Mouse (Mus musculus) forebrain, embryonic 13.5 days (tissue): ENCODE measurements at regions not wholly inside any gene's neighbourhood (a gene's known extent, or its start where the extent isn't known, plus 50 kb on each side); places are given as distances from the start of the nearest gene placed in this dataset.

Experiments used
- ATAC-seq: fragments of 200-750 bp; cut with Nextera tagmentation; 2 replicates; pipeline ENCODE4 v1.8.0; 2017
- H3K27ac ChIP-seq: fragments of 300-500 bp; sonication (generic); 2 replicates; pipeline ENCODE4 v1.5.1; 2015; ENCODE audit warnings: inconsistent platforms, mild to moderate bottlenecking, moderate library complexity
- H3K27me3 ChIP-seq: fragments of 300-500 bp; sonication (generic); 2 replicates; pipeline ENCODE4 v1.6.1; 2015; ENCODE audit warnings: mild to moderate bottlenecking, inconsistent platforms
- H3K36me3 ChIP-seq: fragments of 300-500 bp; sonication (generic); 2 replicates; pipeline ENCODE4 v1.6.1; 2015; ENCODE audit warnings: mild to moderate bottlenecking, inconsistent platforms; ENCODE audit not compliant: poor library complexity, severe bottlenecking
- H3K4me1 ChIP-seq: fragments of 300-500 bp; sonication (generic); 2 replicates; pipeline ENCODE4 v1.6.1; 2015; ENCODE audit warnings: inconsistent platforms
- H3K4me2 ChIP-seq: fragments of 300-500 bp; sonication (generic); 2 replicates; pipeline ENCODE4 v1.6.1; 2015; ENCODE audit warnings: inconsistent platforms, mild to moderate bottlenecking, moderate library complexity
- H3K4me3 ChIP-seq: fragments of 300-500 bp; sonication (generic); 2 replicates; pipeline ENCODE4 v1.5.1; 2015; ENCODE audit warnings: mild to moderate bottlenecking, inconsistent platforms
- H3K9ac ChIP-seq: fragments of 300-500 bp; sonication (generic); 2 replicates; pipeline ENCODE4 v1.6.1; 2015; ENCODE audit warnings: mild to moderate bottlenecking, inconsistent platforms
- H3K9me3 ChIP-seq: fragments of 300-500 bp; sonication (generic); replicated peaks from 2 replicates; pipeline ENCODE4 v1.6.1; 2016; ENCODE audit warnings: inconsistent platforms
- WGBS: fragments of 180-500 bp; shearing (Covaris S2); methylation state at CpG from one replicate; pipeline ENCODE4 v1.1.7; 2015; 5-methylcytosine and 5-hydroxymethylcytosine counted together

- ATAC-seq: no peak
- 84% methylated on average over 4 of the region's 4 CpGs for WGBS
- Histone ChIP-seq H3K4me1 (0 out of 2 replicates have a peak, but pooled peaks cover 6% of the 10 kb centered on the region), H3K27ac (no peak overlapping the region), H3K4me3 (no peak overlapping the region), H3K4me2 (no peak overlapping the region), H3K9me3 (no peaks in the 10 kb centered on the region), H3K27me3 (no peaks in the 10 kb centered on the region), H3K36me3 (no peaks in the 10 kb centered on the region), H3K9ac (no peak overlapping the region)
These were observed 163.4 kb upstream of the Kbtbd8 start for GRCm38 (mm10) chr6:94953658-94954057.

- Histone ChIP-seq H3K4me3 (no peak overlapping the region), H3K4me2 (no peak overlapping the region), H3K36me3 (no peaks in the 10 kb centered on the region), H3K9ac (no peak overlapping the region), H3K4me1 (no peaks in the 10 kb centered on the region), H3K9me3 (no peaks in the 10 kb centered on the region), H3K27ac (no peak overlapping the region), H3K27me3 (no peaks in the 10 kb centered on the region)
- WGBS: 39% methylated on average over 7 of the region's 7 CpGs
- no peak for ATAC-seq
These were observed 164.9 kb upstream of the Kbtbd8 start for GRCm38 (mm10) chr6:94951971-94952768.

- Histone ChIP-seq H3K36me3 (no peaks in the 10 kb centered on the region), H3K4me1 (no peaks in the 10 kb centered on the region), H3K4me2 (no peak overlapping the region), H3K9ac (no peak overlapping the region), H3K27ac (no peak overlapping the region), H3K4me3 (no peak overlapping the region), H3K9me3 (no peaks in the 10 kb centered on the region), H3K27me3 (no peaks in the 10 kb centered on the region)
- no peak for ATAC-seq
- WGBS: 86% methylated on average over 5 of the region's 5 CpGs
These were observed 166.1 kb upstream of the Kbtbd8 start for GRCm38 (mm10) chr6:94950944-94951343.

GRCm38 (mm10) chr6:94950319-94950718, 166.7 kb upstream of the Kbtbd8 start:
- H3K36me3 ChIP-seq: no peaks in the 10 kb centered on the region
- no peak overlapping the region for H3K9ac ChIP-seq
- no peaks in the 10 kb centered on the region for H3K27me3 ChIP-seq
- H3K4me2 ChIP-seq: no peak overlapping the region
- H3K4me1 ChIP-seq: no peaks in the 10 kb centered on the region
- H3K27ac ChIP-seq: no peak overlapping the region
- no peak for ATAC-seq
- no peaks in the 10 kb centered on the region for H3K9me3 ChIP-seq
- WGBS: 75% methylated on average over 2 of the region's 2 CpGs
- no peak overlapping the region for H3K4me3 ChIP-seq

- Histone ChIP-seq H3K36me3 (no peaks in the 10 kb centered on the region), H3K4me2 (no peak overlapping the region), H3K27me3 (no peaks in the 10 kb centered on the region), H3K4me1 (no peaks in the 10 kb centered on the region), H3K27ac (no peak overlapping the region), H3K4me3 (no peak overlapping the region), H3K9ac (no peak overlapping the region), H3K9me3 (no peaks in the 10 kb centered on the region)
- WGBS: 84% methylated on average over 6 of the region's 6 CpGs
- no peak for ATAC-seq
These were observed 170.6 kb upstream of the Kbtbd8 start for GRCm38 (mm10) chr6:94946352-94946900.

- no peak for ATAC-seq
- Histone ChIP-seq H3K27me3 (no peaks in the 10 kb centered on the region), H3K9ac (no peak overlapping the region), H3K4me3 (no peak overlapping the region), H3K4me1 (no peaks in the 10 kb centered on the region), H3K9me3 (no peaks in the 10 kb centered on the region), H3K27ac (no peak overlapping the region), H3K4me2 (no peak overlapping the region), H3K36me3 (no peaks in the 10 kb centered on the region)
- 88% methylated on average over 5 of the region's 5 CpGs for WGBS
These were observed 171.3 kb upstream of the Kbtbd8 start for GRCm38 (mm10) chr6:94945715-94946114.

GRCm38 (mm10) chr6:94944196-94944595, 172.8 kb upstream of the Kbtbd8 start:
- Histone ChIP-seq H3K27me3 (no peaks in the 10 kb centered on the region), H3K4me2 (no peak overlapping the region), H3K36me3 (no peaks in the 10 kb centered on the region), H3K27ac (no peak overlapping the region), H3K4me3 (no peak overlapping the region), H3K4me1 (no peaks in the 10 kb centered on the region), H3K9ac (no peak overlapping the region), H3K9me3 (no peaks in the 10 kb centered on the region)
- ATAC-seq: no peak
- 75% methylated on average over 4 of the region's 4 CpGs for WGBS

GRCm38 (mm10) chr6:94938949-94939348, 178.1 kb upstream of the Kbtbd8 start:
- WGBS: 96% methylated on average over 2 of the region's 2 CpGs

GRCm38 (mm10) chr6:94936206-94936605, 180.8 kb upstream of the Kbtbd8 start:
- 91% methylated on average over 5 of the region's 5 CpGs for WGBS
- H3K27me3 ChIP-seq: no peaks in the 10 kb centered on the region
- H3K4me2 ChIP-seq: no peak overlapping the region
- ATAC-seq: no peak
- no peak overlapping the region for H3K4me3 ChIP-seq
- H3K27ac ChIP-seq: no peak overlapping the region
- no peaks in the 10 kb centered on the region for H3K4me1 ChIP-seq
- H3K36me3 ChIP-seq: no peaks in the 10 kb centered on the region
- H3K9ac ChIP-seq: no peak overlapping the region
- no peaks in the 10 kb centered on the region for H3K9me3 ChIP-seq

More at GRCm38 (mm10) chr6:94938949-94939348, 178.1 kb upstream of the Kbtbd8 start:
- no peak overlapping the region for H3K4me2 ChIP-seq
- no peaks in the 10 kb centered on the region for H3K27me3 ChIP-seq
- H3K36me3 ChIP-seq: no peaks in the 10 kb centered on the region
- H3K9ac ChIP-seq: no peak overlapping the region
- H3K4me1 ChIP-seq: no peaks in the 10 kb centered on the region
- no peaks in the 10 kb centered on the region for H3K9me3 ChIP-seq
- H3K27ac ChIP-seq: no peak overlapping the region
- ATAC-seq: no peak
- no peak overlapping the region for H3K4me3 ChIP-seq

GRCm38 (mm10) chr6:94935706-94936105, 181.3 kb upstream of the Kbtbd8 start:
- no peaks in the 10 kb centered on the region for H3K27me3 ChIP-seq
- no peak overlapping the region for H3K4me2 ChIP-seq
- H3K9me3 ChIP-seq: no peaks in the 10 kb centered on the region
- no peaks in the 10 kb centered on the region for H3K36me3 ChIP-seq
- ATAC-seq: no peak
- H3K27ac ChIP-seq: no peak overlapping the region
- no peaks in the 10 kb centered on the region for H3K4me1 ChIP-seq
- no peak overlapping the region for H3K9ac ChIP-seq
- no peak overlapping the region for H3K4me3 ChIP-seq
- WGBS: 88% methylated on average over 1 of the region's 1 CpGs

GRCm38 (mm10) chr6:94927811-94928210, 189.2 kb upstream of the Kbtbd8 start:
- Histone ChIP-seq H3K9ac (no peak overlapping the region), H3K4me1 (no peaks in the 10 kb centered on the region), H3K27me3 (no peaks in the 10 kb centered on the region), H3K9me3 (no peaks in the 10 kb centered on the region), H3K4me3 (no peak overlapping the region), H3K36me3 (no peaks in the 10 kb centered on the region), H3K4me2 (no peak overlapping the region), H3K27ac (no peak overlapping the region)
- 95% methylated on average over 6 of the region's 6 CpGs for WGBS
- no peak for ATAC-seq

GRCm38 (mm10) chr6:94926652-94927211, 190.3 kb upstream of the Kbtbd8 start:
- H3K9me3 ChIP-seq: no peaks in the 10 kb centered on the region
- H3K4me3 ChIP-seq: no peak overlapping the region
- 94% methylated on average over 8 of the region's 8 CpGs for WGBS
- H3K4me2 ChIP-seq: no peak overlapping the region
- H3K4me1 ChIP-seq: no peaks in the 10 kb centered on the region
- no peaks in the 10 kb centered on the region for H3K27me3 ChIP-seq
- H3K36me3 ChIP-seq: no peaks in the 10 kb centered on the region
- H3K9ac ChIP-seq: no peak overlapping the region
- no peak for ATAC-seq
- no peak overlapping the region for H3K27ac ChIP-seq
